Mouse (Mus musculus): ENCODE data around the gene Pet117. TPM values are rescaled to one million over a fixed set of nuclear protein-coding genes. Genes with fewer than 3 reads are reported as not detected.

Pet117 gene
- polyA plus RNA-seq (2015; fragmentation: Nextera tagmentation; extraction: Ambion mirVana): 3.9 and 4.4 TPM in 2 replicates

GRCm38 (mm10) chr2:144368400-144369019 is at the start of gene Pet117, which contains the start of gene Kat14:
TSS of gene Pet117 (plus strand) at chr2:144368996.
TSS of gene Kat14 (plus strand) at chr2:144368983.

GRCm38 (mm10) chr2:144331401-144332302 is 37.1 kb upstream of the Pet117 start, which contains the start of gene Ovol2:
TSS of gene Ovol2 (minus strand) at chr2:144332146.

Other genes starting within 250 kb of the Pet117 start
- gene Mgme1, start 98.3 kb upstream of the Pet117 start, polyA plus RNA-seq (2015; fragmentation: Nextera tagmentation; extraction: Ambion mirVana): 6.3 and 7.1 TPM in 2 replicates
- gene Snx5, start 98.1 kb upstream of the Pet117 start, polyA plus RNA-seq (2015; fragmentation: Nextera tagmentation; extraction: Ambion mirVana): 73.6 and 76.1 TPM in 2 replicates
- not detected in 2 replicates for gene Ovol2, start 36.9 kb upstream of the Pet117 start, polyA plus RNA-seq (2015; fragmentation: Nextera tagmentation; extraction: Ambion mirVana)
- gene Kat14, start within 50 bp of the Pet117 start, polyA plus RNA-seq (2015; fragmentation: Nextera tagmentation; extraction: Ambion mirVana): 20.6 and 22.8 TPM in 2 replicates
- 0.23 and 0.27 TPM in 2 replicates for gene Dzank1, start 158.4 kb downstream of the Pet117 start, polyA plus RNA-seq (2015; fragmentation: Nextera tagmentation; extraction: Ambion mirVana)
- gene Polr3f, start 158.7 kb downstream of the Pet117 start, polyA plus RNA-seq (2015; fragmentation: Nextera tagmentation; extraction: Ambion mirVana): 10.2 and 10.7 TPM in 2 replicates
- gene Rbbp9, start 181.9 kb downstream of the Pet117 start, polyA plus RNA-seq (2015; fragmentation: Nextera tagmentation; extraction: Ambion mirVana): 18.5 and 20.9 TPM in 2 replicates
- 19.7 and 23.6 TPM in 2 replicates for gene Sec23b, start 187.2 kb downstream of the Pet117 start, polyA plus RNA-seq (2015; fragmentation: Nextera tagmentation; extraction: Ambion mirVana)
- 59.5 and 68.0 TPM in 2 replicates for gene Smim26, start 225.1 kb downstream of the Pet117 start, polyA plus RNA-seq (2015; fragmentation: Nextera tagmentation; extraction: Ambion mirVana)
- 20.0 and 20.3 TPM in 2 replicates for gene Dtd1, start 230.9 kb downstream of the Pet117 start, polyA plus RNA-seq (2015; fragmentation: Nextera tagmentation; extraction: Ambion mirVana)

Measured in skeletal muscle tissue, postnatal 0 days (tissue).